Comparison of ENCODE assay signal across 10 mouse cellular contexts in the genomic region with DNA sequence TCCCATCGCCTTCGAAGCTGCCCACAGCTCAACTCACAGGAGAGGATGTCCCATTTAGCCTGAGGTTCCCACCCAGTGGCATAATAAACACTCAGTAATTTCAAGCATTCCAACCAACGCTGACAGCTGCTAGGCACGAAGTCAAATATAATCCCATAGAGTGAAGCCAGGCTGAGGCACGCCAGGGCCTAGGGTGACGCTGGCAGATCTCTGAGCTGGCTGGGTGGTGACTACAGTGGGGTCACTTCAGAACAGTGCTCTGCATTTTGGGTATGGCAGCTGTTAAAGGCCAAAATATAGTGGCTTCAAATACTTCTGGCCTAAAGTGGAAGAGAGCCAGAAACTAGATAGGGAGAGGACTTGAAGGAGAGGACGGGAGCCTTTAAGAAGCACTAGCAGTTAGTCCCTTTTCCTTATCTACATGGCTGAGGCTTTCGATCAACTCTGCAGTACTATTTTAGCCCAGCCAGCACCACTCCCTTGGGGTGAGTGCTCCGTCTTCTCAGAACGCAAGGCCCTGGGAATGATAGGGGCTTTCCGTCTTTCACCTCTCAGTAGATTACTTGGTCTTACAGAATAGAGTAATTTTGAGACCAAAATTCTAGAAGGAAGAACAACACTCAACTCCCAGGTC.
A peak's percentile ranks its signal among the peaks of the same experiment; 100 is the strongest.
DNase-seq lines count a peak whose midpoint lies in the region; ATAC-seq lines count a peak whose summit lies in the region.
"Had no signal": no experiment of that assay in that cellular context is flagged by ENCODE, and none has a peak within 500 bp of the region (broad histone marks: within the 10 kb centered on the region; RNA-seq: fewer than 3 reads in every experiment).

No protein-coding gene starts in this region.

- H3K9me3 ChIP-seq in lung, embryonic 16.5 days (ENCODE audit: control insufficient read depth, low read length) = no peaks in the 10 kb centered on the region
- H3K9me3 ChIP-seq in forebrain, embryonic 15.5 days = no peaks in the 10 kb centered on the region

- peaks cover 10% of the 10 kb centered on the region for H3K36me3 ChIP-seq in lung, embryonic 16.5 days (ENCODE audit: control insufficient read depth, insufficient read depth, low read length)
- H3K36me3 ChIP-seq in forebrain, embryonic 15.5 days = no peaks in the 10 kb centered on the region

- peak; percentile 10 for DNase-seq in adrenal gland, postnatal 10 days
- no peak for DNase-seq in adrenal gland, postnatal 14 days
- DNase-seq in heart, postnatal 10 days = peak; percentile 75 to 78
- no peak for DNase-seq in left cerebral cortex, adult 9 months (ENCODE audit: low spot score in 2 of 2)
- no peak for DNase-seq in ovary, adult 18-20 months (ENCODE audit: low spot score)
- DNase-seq: cerebellum, adult 2 months; layer of hippocampus, postnatal 36 days had no signal

- H3K4me1 ChIP-seq in lung, embryonic 16.5 days (replicated peaks; ENCODE audit: control insufficient read depth, insufficient read depth, low read length) = peaks cover 10% of the 10 kb centered on the region
- H3K4me1 ChIP-seq in forebrain, embryonic 15.5 days = peaks cover 20% of the 10 kb centered on the region

- WGBS in lung, embryonic 16.5 days = 51% methylated on average over 11 of the region's 11 CpGs
- WGBS in forebrain, embryonic 15.5 days = 82% methylated on average over 11 of the region's 11 CpGs

- 0 out of 2 replicates have a peak overlapping the region, but pooled peaks have one; percentile 28 for H3K27ac ChIP-seq in lung, embryonic 16.5 days (ENCODE audit: low read length)
- H3K27ac ChIP-seq in forebrain, embryonic 15.5 days (replicated peaks) = no peak overlapping the region

- peak; percentile 76 for ATAC-seq in erythroid progenitor cell, adult 5-6 weeks (replicated peaks; ENCODE audit: low FRiP score, poor library complexity, severe bottlenecking)
- ATAC-seq in lung, embryonic 16.5 days (ENCODE audit: low read depth) = peak; percentile 83
- no peak for ATAC-seq in forebrain, embryonic 15.5 days (replicated peaks)

- intact Hi-C loops in heart, postnatal 10 days (cut with DNase I) = loop anchor here (5.0 kb wide), 1 partner anchor 127 kb away; the partner anchor contains the start of gene Lrch1

- no peaks in the 10 kb centered on the region for H3K27me3 ChIP-seq in lung, embryonic 16.5 days (ENCODE audit: control insufficient read depth, insufficient read depth, low read depth, low read length)
- no peaks in the 10 kb centered on the region for H3K27me3 ChIP-seq in forebrain, embryonic 15.5 days

- H3K4me3 ChIP-seq in lung, embryonic 16.5 days (ENCODE audit: low read length) = no peak overlapping the region
- no peak overlapping the region for H3K4me3 ChIP-seq in forebrain, embryonic 15.5 days

- no peak overlapping the region for H3K4me2 ChIP-seq in lung, embryonic 16.5 days (ENCODE audit: low read depth, low read length)
- H3K4me2 ChIP-seq in forebrain, embryonic 15.5 days (replicated peaks) = no peak overlapping the region

- H3K9ac ChIP-seq in lung, embryonic 16.5 days (ENCODE audit: low read length) = no peak overlapping the region
- no peak overlapping the region for H3K9ac ChIP-seq in forebrain, embryonic 15.5 days (replicated peaks)

Comparison
In these comparisons a context has a peak if more than half of its experiments do, and no peak if none do; other contexts are left out.
1. DNase-seq: peak in adrenal gland, postnatal 10 days (single experiment) and heart, postnatal 10 days (2 of 2); none in adrenal gland, postnatal 14 days (single experiment), left cerebral cortex, adult 9 months (0 of 2) and ovary, adult 18-20 months (single experiment).